Mouse (Mus musculus): ENCODE measurements around the gene Stx8. TPM values are rescaled to one million over a fixed set of nuclear protein-coding genes. Genes with fewer than 3 reads are reported as not detected.

Gene Stx8
- polyA plus RNA-seq, 1 experiment from 2014 or later, result 58.7 TPM

Small RNA genes lying within 50 kb of the gene (microRNA-seq; reads per million reads assigned to microRNA genes)
- gene Mir6406, result not detected

Other genes starting within 250 kb of the Stx8 start
- 0.07 and 0.09 TPM in 2 replicates for gene Glp2r, start 195.0 kb upstream of the Stx8 start, polyA plus RNA-seq (2015; fragmentation: Nextera tagmentation; extraction: Ambion mirVana)
- gene Gsg1l2, start 191.6 kb upstream of the Stx8 start, polyA plus RNA-seq (2015; fragmentation: Nextera tagmentation; extraction: Ambion mirVana), result not detected in 2 replicates
- gene Dhrs7c, start 168.0 kb upstream of the Stx8 start, polyA plus RNA-seq (2015; fragmentation: Nextera tagmentation; extraction: Ambion mirVana), result 23.3 and 29.9 TPM in 2 replicates
- 0.88 and 1.2 TPM in 2 replicates for gene Usp43, start 44.0 kb upstream of the Stx8 start, polyA plus RNA-seq (2015; fragmentation: Nextera tagmentation; extraction: Ambion mirVana)
- 0.45 and 1.8 TPM in 2 replicates for gene Cfap52, start 542 bp upstream of the Stx8 start, polyA plus RNA-seq (2015; fragmentation: Nextera tagmentation; extraction: Ambion mirVana)

Measured in heart, embryonic 16.5 days (tissue).